Mouse (Mus musculus): ENCODE measurements at regions not wholly inside any gene's neighbourhood (a gene's known extent, or its start where the extent isn't known, plus 50 kb on each side); places are given as distances from the start of the nearest gene placed in this dataset.

DNA sequence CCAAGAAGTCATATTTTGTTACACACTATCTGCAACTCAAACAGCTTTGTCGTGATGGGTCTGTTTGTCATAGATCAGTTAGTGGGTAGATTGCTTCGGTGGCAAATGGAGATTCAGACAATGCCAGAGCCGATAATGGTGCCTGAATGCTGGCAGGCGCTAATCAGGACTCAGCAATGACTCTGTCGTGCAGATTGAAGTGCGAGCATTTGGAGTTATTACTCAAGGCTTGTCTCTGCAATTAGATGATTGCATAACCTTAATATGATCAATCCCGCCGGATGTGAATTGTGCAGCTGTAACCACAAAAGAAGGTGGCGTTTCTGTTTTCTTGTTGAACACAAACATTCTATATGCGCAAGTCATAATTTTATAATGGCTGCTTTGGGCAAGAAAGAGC is 88.8 kb upstream of the Mafb start:
- Histone ChIP-seq H3K4me3 (replicated peaks in 1 of 3; ENCODE audit: low read depth in 2 of 3, low read length in 2 of 3, poor library complexity in 1 of 3) (no peak overlapping the region), H3K36me3 (replicated peaks in 1 of 2; ENCODE audit: control insufficient read depth in 1 of 2, insufficient read depth in 1 of 2, low read length in 1 of 2) (no peaks in the 10 kb centered on the region), H3K27me3 (replicated peaks) (peaks cover 70% of the 10 kb centered on the region), H3K27ac (ENCODE audit: insufficient read depth, low read depth) (no peak overlapping the region), H3K4me1 (ENCODE audit: control insufficient read depth in 1 of 2, insufficient read depth in 2 of 2) (peaks cover 0 to 10% of the 10 kb centered on the region in 2 experiments; a peak in 3 of 4 replicates), H3K9ac (ENCODE audit: insufficient read depth, low read depth) (no peak overlapping the region), H3K9me3 (replicated peaks; ENCODE audit: low read length) (peaks cover 6% of the 10 kb centered on the region), H3K79me2 (replicated peaks; ENCODE audit: control insufficient read depth, extremely low read depth, insufficient read depth, poor library complexity, severe bottlenecking) (no peaks in the 10 kb centered on the region), H3K4me2 (ENCODE audit: insufficient read depth, low read depth, poor library complexity, severe bottlenecking) (no peak overlapping the region)
- TF ChIP-seq ZKSCAN1 (IDR thresholded peaks at IDR 0.05; ENCODE audit: borderline replicate concordance, low read depth, low read length) (no peak), UBTF (IDR thresholded peaks at IDR 0.05; ENCODE audit: low read depth, low read length) (no peak), NELFE (IDR thresholded peaks at IDR 0.05; ENCODE audit: low read depth, low read length) (no peak), KAT2A (IDR thresholded peaks at IDR 0.05; ENCODE audit: insufficient replicate concordance, low read length) (no peak), E2F4 (IDR thresholded peaks at IDR 0.05; ENCODE audit: insufficient replicate concordance, low read depth, low read length) (no peak), GABPA (IDR thresholded peaks at IDR 0.05; ENCODE audit: insufficient replicate concordance, low read depth, low read length) (no peak), TBP (conservative IDR thresholded peaks at IDR 0.05; ENCODE audit: low read depth, low read length) (no peak), HCFC1 (IDR thresholded peaks at IDR 0.05; ENCODE audit: low read depth, low read length) (no peak), ZMIZ1 (IDR thresholded peaks at IDR 0.05; ENCODE audit: low read depth, low read length) (no peak), ELF1 (IDR thresholded peaks at IDR 0.05; ENCODE audit: low read depth, low read length) (no peak), CHD1 (IDR thresholded peaks at IDR 0.05; ENCODE audit: low read depth, low read length) (no peak), POLR2A (IDR thresholded peaks at IDR 0.05; ENCODE audit: low read depth, low read length) (no peak), CTCF (conservative IDR thresholded peaks at IDR 0.05 in 1 of 2, IDR thresholded peaks at IDR 0.05 in 1 of 2; ENCODE audit: low read depth in 2 of 2, low read length in 2 of 2) (no peak), TCF12 (IDR thresholded peaks at IDR 0.05; ENCODE audit: low read depth, low read length) (no peak), MXI1 (IDR thresholded peaks at IDR 0.05; ENCODE audit: low read depth, low read length) (no peak)
- in situ Hi-C loops (cut with MboI; ENCODE audit: low pct_ligation_motif_present, low pct_unique_long_range_greater_than_20kb, low sequenced_read_pairs) (no loop called here), dilution Hi-C loops (cut with MboI; ENCODE audit: extremely low pct_ligation_motif_present, extremely low pct_unique_long_range_greater_than_20kb, low sequenced_read_pairs) (no loop called here)
- DNase-seq (ENCODE audit: extremely low read depth), result no peak

DNA sequence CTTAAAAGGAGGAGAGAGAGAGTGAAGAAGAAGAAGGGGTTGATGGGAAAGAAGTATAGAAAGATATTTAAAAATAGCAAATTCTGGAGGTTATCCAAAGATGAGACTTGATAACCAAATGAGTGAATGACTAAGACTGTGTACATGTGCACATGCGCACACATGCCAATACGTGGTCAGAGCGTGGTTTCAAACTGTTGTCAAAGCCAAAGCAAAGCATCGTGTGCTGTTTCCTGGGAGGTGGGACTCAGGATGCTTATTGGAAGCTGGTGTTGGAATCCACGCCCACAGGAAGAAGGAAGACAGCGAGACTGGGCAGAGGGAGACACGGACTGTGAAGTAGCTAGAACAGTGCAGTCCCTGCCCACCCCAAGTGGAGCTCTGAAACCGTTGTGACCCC is 89.8 kb upstream of the Mafb start:
- TF ChIP-seq CHD2 (IDR thresholded peaks at IDR 0.05; ENCODE audit: low read length) (no peak), ELF1 (IDR thresholded peaks at IDR 0.05; ENCODE audit: low read depth, low read length) (no peak), ETS1 (conservative IDR thresholded peaks at IDR 0.05; ENCODE audit: low read depth, low read length) (no peak), MAZ (IDR thresholded peaks at IDR 0.05; ENCODE audit: low read depth, low read length) (no peak), ZNF384 (IDR thresholded peaks at IDR 0.05; ENCODE audit: low read depth, low read length) (no peak), TCF12 (IDR thresholded peaks at IDR 0.05; ENCODE audit: low read depth, low read length) (no peak), USF2 (conservative IDR thresholded peaks at IDR 0.05; ENCODE audit: low read depth, low read length) (no peak), SMC3 (IDR thresholded peaks at IDR 0.05; ENCODE audit: low read depth, low read length) (no peak), NRF1 (IDR thresholded peaks at IDR 0.05; ENCODE audit: low read depth, low read length) (no peak), RCOR1 (conservative IDR thresholded peaks at IDR 0.05; ENCODE audit: low read depth, low read length) (no peak), EP300 (IDR thresholded peaks at IDR 0.05; ENCODE audit: low read length) (no peak), MAX (IDR thresholded peaks at IDR 0.05; ENCODE audit: low read length) (no peak), MEF2A (IDR thresholded peaks at IDR 0.05; ENCODE audit: borderline replicate concordance, low read depth, low read length) (no peak), CHD1 (IDR thresholded peaks at IDR 0.05; ENCODE audit: low read depth, low read length) (no peak), KAT2A (IDR thresholded peaks at IDR 0.05; ENCODE audit: insufficient replicate concordance, low read length) (no peak), ZMIZ1 (IDR thresholded peaks at IDR 0.05; ENCODE audit: low read depth, low read length) (no peak), ZKSCAN1 (IDR thresholded peaks at IDR 0.05; ENCODE audit: borderline replicate concordance, low read depth, low read length) (no peak), PAX5 (IDR thresholded peaks at IDR 0.05; ENCODE audit: low read length) (no peak), BHLHE40 (IDR thresholded peaks at IDR 0.05; ENCODE audit: low read depth, low read length) (no peak), TBP (conservative IDR thresholded peaks at IDR 0.05; ENCODE audit: low read depth, low read length) (no peak)
- Histone ChIP-seq H3K4me2 (ENCODE audit: insufficient read depth, low read depth, poor library complexity, severe bottlenecking) (no peak overlapping the region), H3K27me3 (replicated peaks) (peaks cover 72% of the 10 kb centered on the region), H3K9me3 (replicated peaks; ENCODE audit: low read length) (peaks cover 6% of the 10 kb centered on the region), H3K4me3 (replicated peaks in 1 of 3; ENCODE audit: low read depth in 2 of 3, low read length in 2 of 3, poor library complexity in 1 of 3) (no peak overlapping the region), H3K36me3 (replicated peaks in 1 of 2; ENCODE audit: control insufficient read depth in 1 of 2, insufficient read depth in 1 of 2, low read length in 1 of 2) (no peaks in the 10 kb centered on the region), H3K27ac (ENCODE audit: insufficient read depth, low read depth) (no peak overlapping the region), H3K4me1 (ENCODE audit: control insufficient read depth in 1 of 2, insufficient read depth in 2 of 2) (peaks cover 0 to 8% of the 10 kb centered on the region in 2 experiments; a peak in 3 of 4 replicates), H3K9ac (ENCODE audit: insufficient read depth, low read depth) (no peak overlapping the region), H3K79me2 (replicated peaks; ENCODE audit: control insufficient read depth, extremely low read depth, insufficient read depth, poor library complexity, severe bottlenecking) (no peaks in the 10 kb centered on the region)
- no peak for DNase-seq (ENCODE audit: extremely low read depth)
- in situ Hi-C loops (cut with MboI; ENCODE audit: low pct_ligation_motif_present, low pct_unique_long_range_greater_than_20kb, low sequenced_read_pairs) (no loop called here), dilution Hi-C loops (cut with MboI; ENCODE audit: extremely low pct_ligation_motif_present, extremely low pct_unique_long_range_greater_than_20kb, low sequenced_read_pairs) (no loop called here)

Measured in CH12.LX (cell line).